Mouse (Mus musculus) CD4-positive, CD25-positive, alpha-beta regulatory T cell, adult 4 months (primary cell): ENCODE measurements around the gene Bcan. TPM values are rescaled to one million over a fixed set of nuclear protein-coding genes. Genes with fewer than 3 reads are reported as not detected.

ENCODE experiments used
- ATAC-seq: one replicate; pipeline ENCODE4 v1.8.0; 2017
- polyA plus RNA-seq, 2 experiments: library from polyadenylated mRNA; unstranded; fragments of 100-300 nt; shearing (Covaris generic); gene quantifications; one replicate each; pipeline ENCODE4 v1.2.1; 2017

Gene Bcan
- polyA plus RNA-seq, 2 experiments from 2014 or later, result not detected

- ATAC-seq, result no peak
Observed at GRCm38 (mm10) chr3:87943586-87943985, 56.4 kb downstream of the Bcan start.

GRCm38 (mm10) chr3:87942471-87942870, 57.6 kb downstream of the Bcan start:
- ATAC-seq, result no peak

- no peak for ATAC-seq
Observed at GRCm38 (mm10) chr3:87940611-87941010, 59.4 kb downstream of the Bcan start.

Other genes with a start within 250 kb of the Bcan start
- not detected for gene Ntrk1, start 205.1 kb downstream of the Bcan start, polyA plus RNA-seq
- 1 to 10 TPM in 1 of 2 experiments, under 1 TPM in 1; 0.17 to 1.6 TPM for gene Insrr, start 203.3 kb downstream of the Bcan start, polyA plus RNA-seq
- 10 to 100 TPM; 57.3 to 93.7 TPM for gene Pear1, start 175.9 kb downstream of the Bcan start, polyA plus RNA-seq
- gene Sh2d2a, start 153.5 kb downstream of the Bcan start, polyA plus RNA-seq, result 100 to 1,000 TPM; 213 to 324 TPM
- 1 to 10 TPM; 3.8 to 6.0 TPM for gene Prcc, start 114.6 kb downstream of the Bcan start, polyA plus RNA-seq
- gene Hdgf, start 93.9 kb downstream of the Bcan start, polyA plus RNA-seq, result 10 to 100 TPM; 36.0 to 43.7 TPM
- 100 to 1,000 TPM; 169 TPM for gene Mrpl24, start 80.7 kb downstream of the Bcan start, polyA plus RNA-seq
- gene Isg20l2, start 69.9 kb downstream of the Bcan start, polyA plus RNA-seq, result 10 to 100 TPM in 1 of 2 experiments, 1 to 10 TPM in 1; 8.5 to 15.1 TPM
- 10 to 100 TPM; 24.4 to 28.2 TPM for gene Rrnad1, start 69.5 kb downstream of the Bcan start, polyA plus RNA-seq
- not detected for gene Crabp2, start 51.6 kb downstream of the Bcan start, polyA plus RNA-seq
- gene Nes, start 29.2 kb downstream of the Bcan start, polyA plus RNA-seq, result not detected
- under 1 TPM in 1 of 2 experiments, not detected in 1; 0.17 TPM for gene Hapln2, start 27.4 kb upstream of the Bcan start, polyA plus RNA-seq
- 10 to 100 TPM; 33.8 to 36.0 TPM for gene Gpatch4, start 42.9 kb upstream of the Bcan start, polyA plus RNA-seq
- 10 to 100 TPM; 67.4 to 72.4 TPM for gene Naxe, start 58.3 kb upstream of the Bcan start, polyA plus RNA-seq
- gene Ttc24, start 78.1 kb upstream of the Bcan start, polyA plus RNA-seq, result not detected
- gene Iqgap3, start 81.7 kb upstream of the Bcan start, polyA plus RNA-seq, result 1 to 10 TPM in 1 of 2 experiments, under 1 TPM in 1; 0.75 to 1.5 TPM
- gene Mef2d, start 142.1 kb upstream of the Bcan start, polyA plus RNA-seq, result 10 to 100 TPM; 30.9 to 36.1 TPM